Mouse (Mus musculus) liver, adult 2 months (tissue): Measurements from ENCODE around the gene Scnn1g. TPM values are rescaled to one million over a fixed set of nuclear protein-coding genes. Genes with fewer than 3 reads are reported as not detected.

Experiments used
- DNase-seq: peaks from one replicate; pipeline ENCODE4 v3.0.0-alpha.2; 2011; ENCODE audit warnings: low read depth, low spot score; ENCODE audit errors: extremely low read depth
- H3K27ac ChIP-seq: fragments of 200-500 bp; replicated peaks from 2 replicates; pipeline ENCODE4 v1.5.1; 2012; ENCODE audit warnings: low read depth, mild to moderate bottlenecking, control low read depth, inconsistent platforms, low read length; ENCODE audit not compliant: insufficient read depth
- H3K27me3 ChIP-seq: fragments of 200-500 bp; 2 replicates; pipeline ENCODE4 v1.6.1; 2012; ENCODE audit warnings: mild to moderate bottlenecking, moderate library complexity, low read length, inconsistent platforms; ENCODE audit not compliant: control insufficient read depth, insufficient read depth
- H3K36me3 ChIP-seq: fragments of 200-500 bp; 2 replicates; pipeline ENCODE4 v1.6.1; 2012; ENCODE audit warnings: low read length, inconsistent platforms; ENCODE audit not compliant: control insufficient read depth, insufficient read depth
- H3K4me1 ChIP-seq: fragments of 200-500 bp; 2 replicates; pipeline ENCODE4 v1.6.1; 2011; ENCODE audit warnings: low read length; ENCODE audit not compliant: control insufficient read depth, insufficient read depth
- H3K4me3 ChIP-seq: fragments of 200-500 bp; 2 replicates; pipeline ENCODE4 v1.5.1; 2011; ENCODE audit warnings: low read depth, mild to moderate bottlenecking, control low read depth, low read length, moderate library complexity; ENCODE audit not compliant: insufficient read depth
- H3K79me2 ChIP-seq: fragments of 200-500 bp; 2 replicates; pipeline ENCODE4 v1.6.1; 2012; ENCODE audit warnings: inconsistent platforms, mild to moderate bottlenecking, low read length, moderate library complexity; ENCODE audit not compliant: control insufficient read depth, insufficient read depth
- H3K9ac ChIP-seq: fragments of 200-500 bp; 2 replicates; pipeline ENCODE4 v1.6.1; 2012; ENCODE audit warnings: low read depth, mild to moderate bottlenecking, control low read depth, inconsistent platforms, low read length
- CTCF ChIP-seq: fragments of 200-500 bp; IDR thresholded peaks from 2 replicates; pipeline ENCODE4 v1.5.1; 2011; ENCODE audit warnings: low read depth, low read length, control low read depth
- POLR2A ChIP-seq: fragments of 200-500 bp; IDR thresholded peaks from 2 replicates; pipeline ENCODE4 v1.6.1; 2011; ENCODE audit warnings: low read length, control low read depth; ENCODE audit not compliant: insufficient read depth; ENCODE audit errors: extremely low read depth
- WGBS: fragments of 180-500 bp; shearing (Covaris S2); methylation state at CpG from one replicate; pipeline ENCODE4 v1.1.7; 2018; 5-methylcytosine and 5-hydroxymethylcytosine counted together
- polyA plus RNA-seq: library from polyadenylated mRNA; depleted of rRNA; stranded (reverse); fragments of >200 nt; gene quantifications from 2 replicates; pipeline ENCODE4 v1.2.3, GENCODE M21; 2012
- total RNA-seq: library from RNA; depleted of rRNA; stranded (reverse); fragments of >200 nt; gene quantifications from 2 replicates; pipeline ENCODE4 v1.2.3, GENCODE M21; 2014

The Scnn1g gene
- total and polyA plus RNA-seq, 2 experiments: not detected

GRCm38 (mm10) chr7:121779409-121779808, 45.1 kb downstream of the Scnn1g start:
- no peak overlapping the region for H3K9ac ChIP-seq
- no peak overlapping the region for H3K4me3 ChIP-seq
- no peak for TF ChIP-seq POLR2A
- no peak for TF ChIP-seq CTCF
- no peak for DNase-seq
- no peak overlapping the region for H3K27ac ChIP-seq
- H3K4me1 ChIP-seq: no peaks in the 10 kb centered on the region
- no peaks in the 10 kb centered on the region for H3K27me3 ChIP-seq
- H3K79me2 ChIP-seq: no peaks in the 10 kb centered on the region
- H3K36me3 ChIP-seq: no peaks in the 10 kb centered on the region

- H3K36me3 ChIP-seq: no peaks in the 10 kb centered on the region
- H3K27ac ChIP-seq: no peak overlapping the region
- WGBS: 57% methylated on average over 3 of the region's 3 CpGs
- no peak overlapping the region for H3K4me3 ChIP-seq
- H3K27me3 ChIP-seq: no peaks in the 10 kb centered on the region
- no peak overlapping the region for H3K9ac ChIP-seq
- DNase-seq: no peak
- no peaks in the 10 kb centered on the region for H3K4me1 ChIP-seq
- H3K79me2 ChIP-seq: no peaks in the 10 kb centered on the region
- TF ChIP-seq CTCF (no peak), POLR2A (no peak)
Observed at GRCm38 (mm10) chr7:121782188-121782909, 48.1 kb downstream of the Scnn1g start.

GRCm38 (mm10) chr7:121785651-121786228, 51.5 kb downstream of the Scnn1g start:
- Histone ChIP-seq H3K79me2 (no peaks in the 10 kb centered on the region), H3K27me3 (no peaks in the 10 kb centered on the region)
- no peak for DNase-seq

GRCm38 (mm10) chr7:121797781-121798180, 63.5 kb downstream of the Scnn1g start:
- H3K4me3 ChIP-seq: no peak overlapping the region
- H3K27me3 ChIP-seq: no peaks in the 10 kb centered on the region
- WGBS: 17% methylated on average over 9 of the region's 9 CpGs
- no peak for TF ChIP-seq POLR2A
- TF ChIP-seq CTCF: no peak
- peak; percentile 79 for DNase-seq
- H3K4me1 ChIP-seq: peaks cover 6% of the 10 kb centered on the region
- H3K27ac ChIP-seq: no peak overlapping the region
- H3K9ac ChIP-seq: no peak overlapping the region
- H3K79me2 ChIP-seq: no peaks in the 10 kb centered on the region
- H3K36me3 ChIP-seq: no peaks in the 10 kb centered on the region

More at GRCm38 (mm10) chr7:121785651-121786228, 51.5 kb downstream of the Scnn1g start:
- no peak overlapping the region for H3K27ac ChIP-seq
- WGBS: 82% methylated on average over 8 of the region's 8 CpGs
- H3K9ac ChIP-seq: no peak overlapping the region
- H3K36me3 ChIP-seq: no peaks in the 10 kb centered on the region
- TF ChIP-seq CTCF (no peak), POLR2A (no peak)
- no peaks in the 10 kb centered on the region for H3K4me1 ChIP-seq
- H3K4me3 ChIP-seq: no peak overlapping the region

GRCm38 (mm10) chr7:121802471-121802870, 68.2 kb downstream of the Scnn1g start:
- peak overlapping the region; percentile 65 for H3K27ac ChIP-seq
- DNase-seq: peak; percentile 72

GRCm38 (mm10) chr7:121803011-121803410, 68.7 kb downstream of the Scnn1g start:
- TF ChIP-seq POLR2A (no peak), CTCF (no peak)
- Histone ChIP-seq H3K4me1 (peaks cover 12% of the 10 kb centered on the region), H3K79me2 (no peaks in the 10 kb centered on the region), H3K4me3 (no peak overlapping the region), H3K27me3 (no peaks in the 10 kb centered on the region), H3K27ac (peak overlapping the region; percentile 65), H3K9ac (no peak overlapping the region), H3K36me3 (no peaks in the 10 kb centered on the region)
- 26% methylated on average over 4 of the region's 4 CpGs for WGBS
- peak; percentile 94 for DNase-seq

More at GRCm38 (mm10) chr7:121802471-121802870, 68.2 kb downstream of the Scnn1g start:
- Histone ChIP-seq H3K4me3 (no peak overlapping the region), H3K79me2 (no peaks in the 10 kb centered on the region), H3K4me1 (peaks cover 11% of the 10 kb centered on the region), H3K36me3 (no peaks in the 10 kb centered on the region), H3K9ac (no peak overlapping the region), H3K27me3 (no peaks in the 10 kb centered on the region)
- TF ChIP-seq CTCF (no peak), POLR2A (no peak)
- 21% methylated on average over 2 of the region's 2 CpGs for WGBS
